Mouse (Mus musculus): ENCODE data around the gene Med22.
A peak's percentile ranks its signal among the peaks of the same experiment; 100 is the strongest.
"Not testable (repeated sequence)": the region's sequence is repeated elsewhere in the genome, so short reads cannot be mapped to it uniquely, and the experiment has no call there.

Gene Med22

DNA sequence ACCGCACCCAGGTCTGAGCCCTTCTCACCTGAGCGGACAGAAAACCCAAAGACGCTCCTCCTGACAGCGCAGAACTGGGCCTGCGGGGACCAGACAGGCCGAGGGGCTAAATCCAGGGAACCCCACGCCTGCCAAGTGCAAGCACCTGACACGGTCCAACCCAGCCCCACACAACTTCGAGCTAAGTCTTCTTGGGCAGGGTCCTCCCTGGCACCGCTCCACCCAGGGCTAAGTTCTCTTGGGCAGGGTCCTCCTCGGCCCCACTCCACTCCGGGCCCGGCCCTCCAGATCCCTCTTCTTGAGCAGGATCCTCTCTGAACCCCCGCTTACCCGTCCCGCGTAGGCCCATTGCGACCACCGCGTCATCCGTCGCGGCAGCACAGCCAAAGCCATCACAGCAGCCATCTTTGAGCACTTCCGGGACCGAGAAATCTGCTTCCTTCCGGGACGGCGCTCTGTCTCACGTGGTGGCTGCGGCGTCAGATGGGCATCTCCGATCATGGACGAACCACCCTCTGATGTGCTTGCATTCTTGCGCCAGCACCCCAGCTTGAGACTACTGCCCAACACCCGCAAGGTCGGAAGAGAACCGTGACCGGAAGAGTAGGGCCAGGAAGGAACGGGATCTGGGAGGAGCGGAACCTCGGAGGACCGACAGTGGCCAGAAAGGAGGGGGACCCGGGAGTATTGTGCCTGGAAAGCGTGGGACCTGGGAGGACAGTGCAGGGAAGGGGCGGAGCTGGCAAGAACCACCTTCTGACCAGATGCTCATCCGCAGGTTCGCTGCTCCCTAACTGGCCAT lies 5.7 kb upstream of the Med22 start, which contains the start of the genes Surf2 and Surf1:
Surf2 (plus strand) TSS at position 441 of the 802 bp plus-strand sequence.
Surf1 (minus strand) TSS at position 604 of the 802 bp plus-strand sequence.
- DNase-seq: peak; percentile 86 to 88

GRCm38 (mm10) chr2:26914148-26914941 lies 3.9 kb upstream of the Med22 start:
- DNase-seq: no peak

- no peak for DNase-seq
Observed at GRCm38 (mm10) chr2:26913416-26914147, 3.1 kb upstream of the Med22 start.

GRCm38 (mm10) chr2:26912253-26912770 lies 1.8 kb upstream of the Med22 start:
- no peak for DNase-seq

DNA sequence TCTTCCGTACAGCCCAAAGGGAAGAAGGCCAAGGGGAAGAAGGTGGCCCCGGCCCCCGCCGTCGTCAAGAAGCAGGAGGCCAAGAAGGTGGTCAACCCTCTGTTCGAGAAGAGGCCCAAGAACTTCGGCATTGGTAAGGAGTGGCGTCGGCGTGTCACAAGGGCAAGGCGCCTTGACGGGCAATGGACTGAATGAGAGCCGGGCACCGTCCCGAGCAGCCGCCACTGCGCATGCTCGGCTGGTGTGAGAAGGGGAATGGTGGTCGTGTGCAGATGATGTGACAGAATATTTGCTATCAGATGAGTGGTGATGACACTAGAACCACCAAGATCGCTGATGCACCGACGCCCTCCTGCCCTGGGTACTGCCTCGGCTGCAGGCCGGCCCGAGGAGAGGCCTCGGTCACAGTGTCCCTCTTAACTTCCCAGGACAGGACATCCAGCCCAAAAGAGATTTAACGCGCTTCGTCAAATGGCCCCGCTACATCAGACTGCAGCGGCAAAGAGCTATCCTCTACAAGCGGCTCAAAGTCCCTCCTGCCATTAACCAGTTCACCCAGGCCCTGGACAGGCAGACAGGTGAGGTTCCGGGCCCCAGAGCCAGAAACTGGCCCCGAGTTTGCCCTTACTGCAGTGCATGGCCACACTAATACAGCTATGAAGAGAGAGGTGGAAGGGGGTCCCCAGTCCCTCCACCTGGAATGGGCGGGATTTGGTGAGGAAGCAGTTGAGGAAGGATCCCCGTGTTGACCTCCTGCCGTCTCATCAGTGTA lies 703 bp upstream of the Med22 start:
- DNase-seq: peak in 1 of 2 experiments; percentile 79

- DNase-seq: no peak
Observed at GRCm38 (mm10) chr2:26909387-26909784, 1.1 kb downstream of the Med22 start.

DNA sequence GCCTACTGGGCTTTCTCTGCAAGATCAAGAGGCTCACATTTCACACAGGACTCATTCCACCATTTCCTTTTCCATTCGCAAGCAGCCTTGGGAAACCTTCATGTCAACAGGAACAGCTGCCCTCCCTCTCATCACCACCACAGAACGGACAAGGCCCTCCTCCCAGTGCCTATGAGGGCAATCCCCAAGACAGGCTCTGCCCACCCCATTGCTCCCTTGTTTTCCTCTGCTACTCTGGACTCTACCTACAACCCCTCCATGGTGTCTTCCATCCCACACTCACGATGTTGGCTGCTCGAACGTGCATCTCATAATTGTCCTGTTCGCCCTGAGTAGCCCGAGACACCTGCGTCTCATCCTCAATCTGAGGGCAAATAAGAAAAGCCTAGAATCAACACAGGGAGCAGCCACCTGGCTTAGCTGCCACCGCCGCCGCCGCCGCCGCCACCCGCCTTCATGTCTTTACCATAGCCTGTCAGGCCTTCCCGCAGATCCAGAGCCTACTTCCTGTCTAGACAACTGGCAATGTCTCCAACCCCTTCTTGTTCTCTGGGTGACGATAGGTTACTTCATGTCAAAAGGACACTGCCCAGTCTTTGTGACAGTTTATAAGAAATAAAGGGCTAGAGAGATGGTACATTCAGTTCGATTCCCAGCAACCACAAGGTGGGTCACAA lies 1.6 kb downstream of the Med22 start:
- no peak for DNase-seq

- DNase-seq: peak; percentile 57 to 75
Observed at GRCm38 (mm10) chr2:26907109-26907508, 3.4 kb downstream of the Med22 start.

DNA sequence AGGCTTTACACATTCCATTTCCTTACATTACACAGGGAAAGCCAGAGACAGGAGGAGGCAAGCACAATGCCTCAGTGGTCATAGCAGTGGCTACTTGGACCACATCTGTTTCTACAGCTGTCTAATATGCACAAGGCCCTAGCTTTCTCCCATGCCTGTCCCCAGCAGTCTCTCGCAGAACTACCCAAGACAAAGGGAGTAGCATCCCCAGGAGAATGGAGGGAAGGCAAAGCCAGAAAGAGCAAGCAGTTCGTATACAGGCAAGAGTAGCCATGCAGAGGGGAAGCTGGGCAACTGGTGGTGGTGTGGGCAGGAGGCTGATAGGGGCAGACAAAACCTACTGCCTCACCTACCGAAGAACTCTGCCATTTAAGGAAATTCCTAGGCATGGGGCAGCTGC lies 4.0 kb downstream of the Med22 start:
- DNase-seq: no peak

GRCm38 (mm10) chr2:26905936-26906335 lies 4.5 kb downstream of the Med22 start:
- peak in 1 of 2 experiments; percentile 4 for DNase-seq

DNA sequence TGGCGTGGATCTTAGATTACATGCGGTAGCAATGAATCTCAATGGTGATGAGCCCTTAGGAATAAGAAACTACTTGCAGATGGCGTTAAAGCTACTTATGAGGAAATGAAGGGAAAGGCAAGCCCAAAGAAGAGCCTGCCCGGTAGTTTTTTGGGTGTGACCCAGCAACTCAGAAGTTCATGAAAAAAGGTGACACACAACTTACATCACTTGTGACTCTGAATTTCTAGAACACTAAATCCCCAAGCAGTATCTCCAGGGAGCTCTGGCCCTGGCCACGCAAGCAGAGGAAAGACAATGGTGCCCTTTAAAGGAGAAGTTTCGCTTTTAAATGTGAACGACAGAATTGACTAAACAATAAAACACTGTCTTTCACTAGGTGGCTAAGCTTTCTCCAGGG lies 7.2 kb downstream of the Med22 start:
- DNase-seq: no peak

- DNase-seq: peak; percentile 95 to 97
Observed at GRCm38 (mm10) chr2:26902467-26903220, 7.8 kb downstream of the Med22 start, which contains the start of gene Surf6. Gene Surf6 (minus strand): TSS chr2:26902879.

GRCm38 (mm10) chr2:26901834-26902400 lies 8.6 kb downstream of the Med22 start:
- DNase-seq: no peak

DNA sequence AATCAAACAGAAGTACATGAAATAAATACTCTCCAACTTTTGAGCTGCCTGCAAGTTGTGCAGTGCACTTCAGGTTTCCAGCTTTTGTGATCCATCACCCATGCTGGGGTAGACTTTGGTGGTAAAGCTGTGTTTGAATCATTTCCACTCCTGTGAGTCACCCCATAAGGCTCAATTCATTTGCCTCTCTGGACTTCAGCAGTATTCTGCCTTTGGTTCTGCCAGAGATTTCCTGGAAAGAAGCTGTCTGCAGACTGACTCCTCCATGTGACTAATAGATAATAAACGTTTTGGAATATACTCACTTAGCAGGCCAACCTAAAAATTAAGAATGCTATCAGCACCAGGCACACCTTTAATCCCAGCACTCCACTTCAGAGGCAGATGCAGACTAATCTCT lies 9.7 kb downstream of the Med22 start:
- no peak for DNase-seq

DNA sequence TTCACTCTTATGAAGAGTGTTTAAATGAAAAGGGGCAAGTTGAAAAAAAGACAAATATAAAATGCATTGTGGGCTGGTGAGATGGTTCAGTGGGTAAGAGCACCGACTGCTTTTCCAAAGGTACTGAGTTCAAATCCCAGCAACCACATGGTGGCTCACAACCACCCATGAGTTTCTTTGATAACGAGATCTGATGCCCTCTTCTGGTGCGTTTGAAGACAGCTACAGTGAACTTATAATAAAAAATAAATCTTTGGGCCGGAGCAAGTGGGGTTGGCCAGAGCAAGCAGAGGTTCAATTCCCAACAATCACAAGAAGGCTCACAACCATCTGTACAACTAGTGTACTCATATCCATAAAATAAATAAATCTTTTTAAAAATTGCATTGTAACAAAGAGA lies 14.6 kb downstream of the Med22 start:
- no peak for DNase-seq

GRCm38 (mm10) chr2:26886170-26886569 lies 24.3 kb downstream of the Med22 start:
- not testable (repeated sequence) for DNase-seq

DNA sequence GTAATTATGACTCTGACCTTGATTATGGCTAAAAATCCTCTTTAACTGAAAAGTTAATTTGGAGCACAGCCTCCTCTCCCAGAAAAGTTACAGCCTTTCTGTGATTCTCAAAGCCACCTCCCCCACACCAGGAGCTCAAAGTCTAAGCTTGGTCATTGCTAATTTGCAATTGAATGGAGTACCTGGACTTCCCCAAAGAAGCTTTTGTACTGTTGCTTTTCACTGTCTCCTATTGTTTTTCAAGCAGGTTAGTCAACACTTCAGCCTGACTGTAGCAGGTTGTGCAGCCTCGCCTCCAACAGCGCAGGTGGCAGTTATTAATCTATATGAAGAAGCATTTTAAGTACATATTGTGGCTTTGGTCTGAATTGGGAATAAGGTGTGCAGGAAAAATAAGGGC lies 24.9 kb downstream of the Med22 start:
- not testable (repeated sequence) for DNase-seq

DNA sequence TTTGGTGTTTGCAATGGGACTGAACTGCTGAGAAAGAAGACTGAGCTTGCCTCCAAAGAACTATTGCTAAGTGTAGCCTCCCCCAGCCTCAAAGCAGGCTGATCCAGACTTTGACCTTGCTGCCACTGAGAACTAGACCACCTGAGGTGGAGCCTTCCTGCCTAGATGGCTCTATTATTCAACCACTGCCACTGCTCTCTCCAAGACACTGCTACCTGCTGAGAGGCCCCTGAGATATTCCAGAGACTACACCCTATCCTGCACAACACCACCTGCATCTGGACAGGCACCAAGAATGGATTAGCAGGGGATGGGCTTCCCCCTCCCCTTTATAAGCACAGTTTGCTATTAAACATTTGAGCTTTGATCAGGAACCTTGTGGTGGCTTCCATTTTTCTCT lies 31.9 kb downstream of the Med22 start:
- no peak for DNase-seq

GRCm38 (mm10) chr2:26870666-26871065 lies 39.8 kb downstream of the Med22 start:
- no peak for DNase-seq

GRCm38 (mm10) chr2:26864879-26865278 lies 45.6 kb downstream of the Med22 start, which contains the start of gene Abo:
Gene Abo (minus strand): TSS chr2:26864979.
- DNase-seq: no peak
